ENCODE assay signal across 9 mouse cellular contexts in genomic region chr4:43959523-43960179, GRCm38 (mm10). TPM values are rescaled to one million over a fixed set of nuclear protein-coding genes. Genes with fewer than 3 reads are reported as not detected.
A peak's percentile ranks its signal among the peaks of the same experiment; 100 is the strongest.
DNase-seq lines count a peak whose midpoint lies in the region; ATAC-seq and TF ChIP-seq lines count a peak whose summit lies in the region.
"Had no signal": no experiment of that assay in that cellular context is flagged by ENCODE, and none has a peak within 500 bp of the region (broad histone marks: within the 10 kb centered on the region; RNA-seq: fewer than 3 reads in every experiment).

No protein-coding gene starts in this region.

- H3K4me3 ChIP-seq in lung, embryonic 15.5 days, result no peak overlapping the region
- H3K4me3 ChIP-seq in bone marrow, adult 2 months (replicated peaks; ENCODE audit: control insufficient read depth, low read depth, low read length), result peak overlapping the region; percentile 53
- H3K4me3 ChIP-seq in intestine, embryonic 15.5 days (replicated peaks), result no peak overlapping the region
- H3K4me3 ChIP-seq in neural tube, embryonic 12.5 days, result no peak overlapping the region

- H3K4me1 ChIP-seq in lung, embryonic 15.5 days, result peaks cover 33% of the 10 kb centered on the region
- peaks cover 6% of the 10 kb centered on the region for H3K4me1 ChIP-seq in bone marrow, adult 2 months (ENCODE audit: control insufficient read depth, insufficient read depth, low read length)
- H3K4me1 ChIP-seq in intestine, embryonic 15.5 days (replicated peaks), result peaks cover 32% of the 10 kb centered on the region
- peaks cover 14% of the 10 kb centered on the region for H3K4me1 ChIP-seq in neural tube, embryonic 12.5 days

- no peaks in the 10 kb centered on the region; the same call in 1 of the 2 replicates for H3K9me3 ChIP-seq in lung, embryonic 15.5 days
- no peaks in the 10 kb centered on the region for H3K9me3 ChIP-seq in intestine, embryonic 15.5 days
- H3K9me3 ChIP-seq in neural tube, embryonic 12.5 days, result no peaks in the 10 kb centered on the region

- no peak for TF ChIP-seq POLR2A in bone marrow, adult 2 months (IDR thresholded peaks at IDR 0.05; ENCODE audit: borderline replicate concordance, control insufficient read depth, low read depth, low read length)

- H3K9ac ChIP-seq in lung, embryonic 15.5 days, result no peak overlapping the region
- H3K9ac ChIP-seq in intestine, embryonic 15.5 days, result no peak overlapping the region
- H3K9ac ChIP-seq in neural tube, embryonic 12.5 days, result no peak overlapping the region

- WGBS in lung, embryonic 15.5 days, result 52% methylated on average over 9 of the region's 9 CpGs
- WGBS in bone marrow, adult 2 months, result 9% methylated on average over 9 of the region's 9 CpGs
- 53% methylated on average over 9 of the region's 9 CpGs for WGBS in intestine, embryonic 15.5 days
- WGBS in neural tube, embryonic 12.5 days, result 72% methylated on average over 9 of the region's 9 CpGs

- no peak for TF ChIP-seq CTCF in bone marrow, adult 2 months (IDR thresholded peaks at IDR 0.05; ENCODE audit: control insufficient read depth, insufficient read depth, low read length)

- H3K27ac ChIP-seq in lung, embryonic 15.5 days, result 0 out of 2 replicates have a peak overlapping the region, but pooled peaks have one; percentile 24
- peak overlapping the region; percentile 73 for H3K27ac ChIP-seq in bone marrow, adult 2 months (ENCODE audit: control insufficient read depth, insufficient read depth, low read depth, low read length, poor library complexity)
- no peak overlapping the region for H3K27ac ChIP-seq in intestine, embryonic 15.5 days
- no peak overlapping the region for H3K27ac ChIP-seq in neural tube, embryonic 12.5 days

- no peaks in the 10 kb centered on the region for H3K36me3 ChIP-seq in lung, embryonic 15.5 days
- H3K36me3 ChIP-seq in intestine, embryonic 15.5 days, result no peaks in the 10 kb centered on the region
- no peaks in the 10 kb centered on the region for H3K36me3 ChIP-seq in neural tube, embryonic 12.5 days

- H3K27me3 ChIP-seq in lung, embryonic 15.5 days, result no peaks in the 10 kb centered on the region
- H3K27me3 ChIP-seq in intestine, embryonic 15.5 days (replicated peaks), result no peaks in the 10 kb centered on the region
- H3K27me3 ChIP-seq in neural tube, embryonic 12.5 days (replicated peaks), result no peaks in the 10 kb centered on the region; the same call in 1 of the 2 replicates

- peak overlapping the region; percentile 87 for H3K4me2 ChIP-seq in lung, embryonic 15.5 days
- H3K4me2 ChIP-seq in intestine, embryonic 15.5 days (replicated peaks), result peak overlapping the region; percentile 96
- peak overlapping the region; percentile 92 for H3K4me2 ChIP-seq in neural tube, embryonic 12.5 days (replicated peaks)

- DNase-seq in lung, postnatal 4 days, result no peak
- DNase-seq in thymus, adult 18-20 months, result no peak
- no peak for DNase-seq in cerebellum, postnatal 10 days
- no peak for DNase-seq in urinary bladder, postnatal 4 days (ENCODE audit: low spot score in 2 of 2)
- DNase-seq: kidney, adult 11 months had no signal

- no peak for ATAC-seq in lung, embryonic 15.5 days (ENCODE audit: borderline replicate concordance, extremely low read depth, low FRiP score, low TSS enrichment)
- ATAC-seq in intestine, embryonic 15.5 days, result no peak
- ATAC-seq in neural tube, embryonic 12.5 days (ENCODE audit: low FRiP score, low read depth), result no peak

RNA-seq across cellular contexts. Expression of gene Glipr2, which starts 2.5 kb away (rescaled TPM):
- polyA plus RNA-seq in lung, embryonic 15.5 days (2015; fragmentation: Nextera tagmentation; extraction: Ambion mirVana), result 66.8 and 67.9 TPM in 2 replicates
- 20.8 and 49.7 TPM in 2 replicates for polyA plus RNA-seq in bone marrow, adult 2 months (2011; ENCODE audit: insufficient read depth, insufficient read length, low replicate concordance, missing spikeins)
- 85.4 and 88.7 TPM in 2 replicates for polyA plus RNA-seq in intestine, embryonic 15.5 days (2015; fragmentation: Nextera tagmentation; extraction: Ambion mirVana)
- polyA plus RNA-seq in neural tube, embryonic 12.5 days (2016; fragmentation: Nextera tagmentation; extraction: Ambion mirVana), result 91.0 and 95.7 TPM in 2 replicates

RNA-seq across cellular contexts. Expression of gene Ccin, which starts 23.6 kb away (rescaled TPM):
- not detected in 2 replicates for polyA plus RNA-seq in lung, embryonic 15.5 days (2015; fragmentation: Nextera tagmentation; extraction: Ambion mirVana)
- not detected in 2 replicates for polyA plus RNA-seq in bone marrow, adult 2 months (2011; ENCODE audit: insufficient read depth, insufficient read length, low replicate concordance, missing spikeins)
- not detected in 2 replicates for polyA plus RNA-seq in intestine, embryonic 15.5 days (2015; fragmentation: Nextera tagmentation; extraction: Ambion mirVana)
- polyA plus RNA-seq in neural tube, embryonic 12.5 days (2016; fragmentation: Nextera tagmentation; extraction: Ambion mirVana), result not detected in 2 replicates

RNA-seq across cellular contexts. Expression of gene Clta, which starts 44.6 kb away (rescaled TPM):
- polyA plus RNA-seq in lung, embryonic 15.5 days (2015; fragmentation: Nextera tagmentation; extraction: Ambion mirVana), result 223 TPM in 2 replicates
- 114 and 168 TPM in 2 replicates for polyA plus RNA-seq in bone marrow, adult 2 months (2011; ENCODE audit: insufficient read depth, insufficient read length, low replicate concordance, missing spikeins)
- 260 and 272 TPM in 2 replicates for polyA plus RNA-seq in intestine, embryonic 15.5 days (2015; fragmentation: Nextera tagmentation; extraction: Ambion mirVana)
- 277 and 293 TPM in 2 replicates for polyA plus RNA-seq in neural tube, embryonic 12.5 days (2016; fragmentation: Nextera tagmentation; extraction: Ambion mirVana)

Comparison
In these comparisons a context has a peak if more than half of its experiments do, and no peak if none do; other contexts are left out.
1. H3K27ac ChIP-seq: peak in lung, embryonic 15.5 days (single experiment) and bone marrow, adult 2 months (single experiment); none in intestine, embryonic 15.5 days (single experiment) and neural tube, embryonic 12.5 days (single experiment).
2. Peak in every context shown above with its lines, with median percentiles within 50 percentile points of each other: H3K4me2 ChIP-seq.